Mouse (Mus musculus) T-helper 17 cell (primary cell): ENCODE data around the gene Ndufa13.

Experiments used
- in situ Hi-C, 2 experiments: fragments of 300-600 bp; cut with MboI, MseI; formaldehyde crosslinking; loops; 1 replicate in 1 of 2; 2 replicates in 1 of 2; pipeline ENCODE4 v1.15.1; 2025; ENCODE audit warnings: high pct_unique_total_duplicates in 2 of 2

Gene Ndufa13

GRCm38 (mm10) chr8:69911917-69912316 is 9.6 kb upstream of the Ndufa13 start:
- in situ Hi-C loops, result no loop called here

- in situ Hi-C loops, result no loop called here
Measured at GRCm38 (mm10) chr8:69907106-69907505, 4.7 kb upstream of the Ndufa13 start.

- in situ Hi-C loops, result no loop called here
Measured at GRCm38 (mm10) chr8:69906260-69906659, 3.9 kb upstream of the Ndufa13 start.

GRCm38 (mm10) chr8:69904096-69904495 is 1.7 kb upstream of the Ndufa13 start:
- in situ Hi-C loops, result no loop called here

GRCm38 (mm10) chr8:69903063-69903542 is 745 bp upstream of the Ndufa13 start:
- in situ Hi-C loops, result no loop called here

- in situ Hi-C loops, result no loop called here
Measured at GRCm38 (mm10) chr8:69901484-69902162, 735 bp downstream of the Ndufa13 start.

- in situ Hi-C loops, result no loop called here
Measured at GRCm38 (mm10) chr8:69900895-69901451, 1.4 kb downstream of the Ndufa13 start.

- in situ Hi-C loops, result no loop called here
Measured at GRCm38 (mm10) chr8:69899876-69900275, 2.5 kb downstream of the Ndufa13 start.

GRCm38 (mm10) chr8:69897857-69898256 is 4.5 kb downstream of the Ndufa13 start:
- in situ Hi-C loops, result no loop called here

GRCm38 (mm10) chr8:69895772-69896451 is 6.4 kb downstream of the Ndufa13 start:
- in situ Hi-C loops, result no loop called here

GRCm38 (mm10) chr8:69894836-69895332 is 7.5 kb downstream of the Ndufa13 start:
- in situ Hi-C loops, result loop anchor here in 1 of 2 experiments (5.0 kb wide), 1 partner anchor 58 kb away; no protein-coding TSS in a partner anchor

- in situ Hi-C loops, result loop anchor here in 1 of 2 experiments (5.0 kb wide), 1 partner anchor 57 kb away; no protein-coding TSS in a partner anchor
Measured at GRCm38 (mm10) chr8:69893863-69894262, 8.5 kb downstream of the Ndufa13 start.

GRCm38 (mm10) chr8:69890813-69891241 is 11.5 kb downstream of the Ndufa13 start:
- in situ Hi-C loops, result loop anchor here in 1 of 2 experiments (5.0 kb wide), 1 partner anchor 54 kb away; no protein-coding TSS in a partner anchor

GRCm38 (mm10) chr8:69888902-69889301 is 13.5 kb downstream of the Ndufa13 start:
- in situ Hi-C loops, result no loop called here

GRCm38 (mm10) chr8:69888244-69888866 is 14.0 kb downstream of the Ndufa13 start:
- in situ Hi-C loops, result no loop called here

GRCm38 (mm10) chr8:69887289-69888243 is 14.8 kb downstream of the Ndufa13 start, which contains the start of gene Cilp2:
Gene Cilp2 (minus strand): TSS chr8:69887687.
- in situ Hi-C loops, result no loop called here

GRCm38 (mm10) chr8:69884141-69884540 is 18.2 kb downstream of the Ndufa13 start:
- in situ Hi-C loops, result no loop called here

GRCm38 (mm10) chr8:69882833-69883600 is 19.3 kb downstream of the Ndufa13 start:
- in situ Hi-C loops, result no loop called here

GRCm38 (mm10) chr8:69882021-69882756 is 20.2 kb downstream of the Ndufa13 start:
- in situ Hi-C loops, result no loop called here
